Mouse (Mus musculus) T-cell, adult 66 days (primary cell): Measurements from ENCODE around the gene Tst. TPM values are rescaled to one million over a fixed set of nuclear protein-coding genes. Genes with fewer than 3 reads are reported as not detected.

Experiments
- total RNA-seq, 2 experiments: library from RNA; stranded (reverse); gene quantifications; 3 replicates in 1 of 2; 4 replicates in 1 of 2; pipeline ENCODE4 v1.2.4; 2023

The Tst gene
- total RNA-seq = 1 to 10 TPM in 1 of 2 experiments, under 1 TPM in 1; 0.86 to 1.4 TPM

DNA sequence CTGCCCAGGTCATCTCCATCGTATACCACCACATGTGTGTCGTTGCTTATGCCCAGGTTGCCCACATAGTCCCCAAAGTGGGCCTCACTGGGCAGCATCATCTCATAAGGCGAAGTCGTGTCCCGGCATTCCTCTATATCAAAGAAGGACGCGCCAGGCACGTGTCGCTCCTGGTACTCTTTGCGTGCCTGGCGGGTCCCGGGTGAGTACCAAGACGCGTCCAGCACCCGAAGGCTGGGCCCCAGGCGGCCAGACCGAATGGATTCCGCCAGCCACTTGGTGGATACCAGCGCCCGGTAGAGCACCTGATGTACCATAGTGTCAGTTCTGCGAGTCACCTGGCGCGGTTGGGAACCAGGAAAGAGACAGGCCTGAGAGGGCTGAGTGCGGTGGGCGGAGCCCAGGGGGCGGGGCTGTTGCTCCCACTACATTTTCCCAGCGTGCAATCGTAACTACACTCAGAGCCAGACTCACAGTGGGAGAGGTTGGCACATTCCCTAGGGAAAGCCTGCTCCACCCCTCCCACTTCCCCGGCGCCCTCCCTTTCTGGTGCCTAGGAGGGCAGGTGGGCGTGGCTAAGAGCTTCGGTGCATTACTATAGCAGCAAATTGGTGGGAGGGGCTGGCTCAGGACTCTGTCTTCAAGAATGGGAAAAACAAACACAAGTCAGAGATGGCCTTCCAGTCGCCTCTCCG, at the start of gene Tst:
Gene Tst, minus strand, starts transcription at position 391 of the 695 bp plus-strand sequence.

GRCm38 (mm10) chr15:78428391-78429138, 22.9 kb upstream of the Tst start, which contains the start of gene Kctd17:
Kctd17 (plus strand) TSS chr15:78428564.

DNA sequence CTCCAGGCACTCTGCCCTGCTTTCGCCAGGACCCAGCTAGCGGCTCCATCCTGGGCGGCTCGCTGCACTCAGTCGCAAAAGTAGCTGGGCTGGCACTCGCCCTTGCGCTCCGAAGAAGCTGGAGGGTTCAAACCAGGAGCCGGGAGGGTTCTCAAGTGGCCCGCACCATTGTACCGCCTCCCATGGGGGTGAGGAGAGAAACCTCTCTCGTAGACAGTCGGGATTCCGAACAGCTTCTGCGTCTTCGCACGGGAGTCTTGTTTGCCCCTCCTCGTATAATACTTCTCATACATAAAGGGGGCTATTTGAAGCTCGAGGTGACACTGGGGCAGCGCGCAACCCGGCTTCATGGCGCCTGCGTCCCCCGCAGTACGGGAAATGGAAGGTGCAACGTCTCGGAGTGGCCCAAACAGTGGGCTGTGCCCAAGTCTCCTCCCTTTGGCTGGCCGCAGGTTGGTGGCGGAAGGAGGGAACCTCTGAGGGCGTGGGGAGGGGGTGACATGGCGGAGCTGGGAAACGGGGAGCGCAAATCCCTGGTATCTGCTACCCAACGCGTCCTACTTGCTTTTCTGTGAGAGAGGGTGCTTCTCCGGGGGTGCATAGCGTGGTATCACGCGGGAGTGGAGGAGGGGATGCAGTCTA, 707 bp upstream of the Tst start, which contains the start of gene Mpst:
Gene Mpst, plus strand, starts transcription at position 124 of the 642 bp plus-strand sequence.

GRCm38 (mm10) chr15:78395478-78395962, 10.2 kb downstream of the Tst start, which contains the start of gene Tex33:
Tex33 (minus strand) TSS chr15:78395912.

Other genes with a start within 250 kb of the Tst start
- 10 to 100 TPM; 22.3 to 28.9 TPM for gene Ift27, start 231.8 kb downstream of the Tst start, total RNA-seq
- not detected for gene Pvalb, start 199.5 kb downstream of the Tst start, total RNA-seq
- 10 to 100 TPM; 41.7 to 59.7 TPM for gene Ncf4, start 161.1 kb downstream of the Tst start, total RNA-seq
- 1 to 10 TPM in 1 of 2 experiments, under 1 TPM in 1; 0.86 to 2.4 TPM for gene Csf2rb2, start 100.2 kb downstream of the Tst start, total RNA-seq
- gene Csf2rb, start 80.2 kb downstream of the Tst start, total RNA-seq = 1 to 10 TPM; 2.5 to 5.4 TPM
- gene Tex33, start 10.0 kb downstream of the Tst start, total RNA-seq = not detected
- 10 to 100 TPM; 19.1 to 22.3 TPM for gene Mpst, start 509 bp upstream of the Tst start, total RNA-seq
- 10 to 100 TPM in 1 of 2 experiments, 1 to 10 TPM in 1; 8.6 to 14.5 TPM for gene Kctd17, start 22.7 kb upstream of the Tst start, total RNA-seq
- not detected for gene Tmprss6, start 62.7 kb upstream of the Tst start, total RNA-seq
- gene Il2rb, start 89.4 kb upstream of the Tst start, total RNA-seq = 100 to 1,000 TPM; 162 to 252 TPM
- 1 to 10 TPM; 1.3 to 2.0 TPM for gene C1qtnf6, start 125.5 kb upstream of the Tst start, total RNA-seq
- gene Sstr3, start 138.8 kb upstream of the Tst start, total RNA-seq = not detected
- gene Rac2, start 166.9 kb upstream of the Tst start, total RNA-seq = 100 to 1,000 TPM; 957 to 992 TPM
- gene Cyth4, start 191.1 kb upstream of the Tst start, total RNA-seq = 100 to 1,000 TPM; 177 to 202 TPM